Mouse (Mus musculus) lung, postnatal 25 days (tissue): ENCODE measurements at regions not wholly inside any gene's neighbourhood (a gene's known extent, or its start where the extent isn't known, plus 50 kb on each side); places are given as distances from the start of the nearest gene placed in this dataset.

ENCODE experiments used
- DNase-seq: peaks from one replicate; pipeline ENCODE4 v3.0.0; 2022; ENCODE audit warnings: low spot score

DNA sequence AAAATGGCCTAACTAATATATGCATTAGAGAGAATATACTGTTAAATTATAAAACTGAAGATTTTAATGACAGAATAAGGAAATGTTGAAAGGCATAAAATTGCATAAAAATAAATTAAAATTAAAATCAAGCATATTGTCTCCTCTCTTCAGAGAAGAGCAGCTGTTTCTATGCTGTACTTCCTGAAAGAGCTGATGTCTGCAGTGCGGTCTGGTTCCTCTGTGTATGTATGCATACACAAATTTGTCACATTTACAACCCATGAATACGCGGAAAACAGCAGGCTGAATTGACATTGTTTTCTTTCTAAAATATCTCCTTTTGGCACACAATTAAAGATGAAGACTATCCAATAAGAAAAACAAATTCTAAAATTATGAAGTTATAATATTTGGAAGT lies 278.5 kb downstream of the Olfr1505 start:
- no peak for DNase-seq

DNA sequence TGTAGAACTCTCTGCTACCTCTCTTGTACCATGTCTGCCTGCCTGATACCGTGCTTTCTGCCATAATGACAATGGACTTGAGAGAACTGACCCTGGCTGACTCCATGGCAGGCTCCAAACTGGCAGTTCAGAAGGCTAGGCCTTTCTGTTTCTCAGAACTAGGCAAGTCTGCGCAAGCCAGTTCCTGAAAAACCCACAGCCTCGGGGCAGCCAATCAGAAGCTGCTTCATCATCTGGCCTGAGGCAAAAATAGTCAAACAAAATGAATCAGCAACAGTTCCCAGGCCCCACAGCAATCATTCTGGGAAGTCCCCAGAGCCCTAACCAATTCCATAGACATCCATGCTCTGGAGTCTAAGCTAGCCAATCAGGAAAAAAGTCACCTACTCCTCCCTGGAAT lies 284.5 kb downstream of the Olfr1505 start:
- no peak for DNase-seq

DNA sequence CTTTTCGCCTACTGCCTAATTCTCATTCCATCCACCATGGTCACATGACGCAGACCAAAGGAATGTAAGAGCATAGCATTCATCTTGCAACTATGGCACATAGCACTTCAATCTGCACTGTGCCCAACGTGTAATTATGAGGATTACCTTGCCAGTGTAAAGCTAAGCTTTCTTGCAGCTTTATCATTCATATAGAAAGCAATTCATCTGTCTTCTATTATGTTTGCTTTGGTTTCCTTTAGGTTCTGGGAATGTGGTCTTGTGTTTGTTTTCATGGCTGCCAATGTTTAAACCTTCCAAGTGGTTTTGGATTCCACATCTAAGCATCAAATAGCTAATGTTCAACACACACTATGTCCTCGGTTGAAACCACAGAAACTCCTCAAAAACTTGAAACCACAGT lies 307.2 kb downstream of the Olfr1505 start:
- no peak for DNase-seq

DNA sequence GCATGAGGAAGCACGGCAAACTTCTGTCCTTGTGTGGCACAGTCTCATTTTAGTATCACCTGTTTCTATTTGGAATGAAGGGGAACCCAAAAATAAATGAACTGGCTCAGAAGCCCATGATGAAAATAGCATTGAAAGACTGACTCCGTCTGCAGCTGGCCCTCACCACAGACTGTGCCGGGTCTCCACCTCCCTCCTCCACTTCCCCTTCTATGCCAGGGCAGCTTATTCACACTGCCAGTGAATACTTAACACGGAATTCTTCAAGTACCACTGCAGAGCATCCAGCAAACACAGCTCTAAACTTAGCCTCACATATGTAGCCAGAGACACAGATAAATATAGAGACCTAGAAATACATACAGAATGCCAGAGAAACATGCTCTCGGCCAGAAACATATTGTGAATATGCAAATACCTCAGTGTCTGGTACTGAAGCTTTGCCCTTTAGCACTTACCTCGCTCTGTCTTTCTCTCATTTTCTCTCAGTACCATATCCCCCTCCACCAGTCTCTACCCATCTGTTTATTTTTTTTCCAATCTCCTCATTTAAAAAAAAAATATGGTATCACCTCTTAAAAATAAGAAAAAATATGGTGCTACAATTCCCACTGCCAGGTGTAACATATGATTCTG lies 311.8 kb downstream of the Olfr1505 start:
- DNase-seq: no peak

DNA sequence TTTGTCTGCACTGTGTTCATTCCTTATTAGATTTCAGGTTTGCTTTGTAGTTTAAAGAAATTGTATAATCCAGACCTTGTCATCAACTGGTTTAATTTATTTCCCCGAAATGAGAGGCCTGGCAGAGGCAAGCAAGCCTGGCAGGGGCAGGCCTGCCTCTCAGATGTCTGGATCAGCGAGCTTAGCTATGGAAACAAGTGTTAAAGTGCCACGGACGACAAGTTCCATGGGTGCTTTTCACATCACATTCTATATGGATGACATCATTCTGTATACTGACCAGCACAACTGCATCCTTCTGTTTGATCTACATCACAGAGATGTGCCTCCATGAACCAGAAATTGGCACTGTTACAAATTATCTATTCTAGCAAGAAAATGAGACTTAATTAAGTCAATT lies 312.5 kb downstream of the Olfr1505 start:
- DNase-seq: no peak

DNA sequence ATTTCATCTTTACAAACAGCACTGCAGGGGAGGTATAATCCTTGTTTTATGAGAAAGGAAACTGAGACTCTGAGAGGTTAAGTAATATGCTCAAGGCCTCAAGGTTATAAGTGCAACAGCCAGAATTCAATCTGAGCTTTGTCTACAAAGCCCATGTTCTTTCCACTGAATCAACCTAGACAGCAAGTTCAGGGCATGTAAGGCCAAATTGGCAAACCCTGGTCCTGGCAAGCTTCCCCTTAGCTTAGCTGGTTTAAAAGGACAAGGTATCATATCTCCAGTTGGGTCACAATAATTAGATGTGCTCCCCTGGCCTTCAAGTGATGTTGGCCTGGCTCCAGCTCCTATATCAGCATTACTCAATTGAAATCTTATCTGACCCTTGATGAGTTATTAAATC lies 313.2 kb downstream of the Olfr1505 start:
- peak; percentile 1 for DNase-seq

DNA sequence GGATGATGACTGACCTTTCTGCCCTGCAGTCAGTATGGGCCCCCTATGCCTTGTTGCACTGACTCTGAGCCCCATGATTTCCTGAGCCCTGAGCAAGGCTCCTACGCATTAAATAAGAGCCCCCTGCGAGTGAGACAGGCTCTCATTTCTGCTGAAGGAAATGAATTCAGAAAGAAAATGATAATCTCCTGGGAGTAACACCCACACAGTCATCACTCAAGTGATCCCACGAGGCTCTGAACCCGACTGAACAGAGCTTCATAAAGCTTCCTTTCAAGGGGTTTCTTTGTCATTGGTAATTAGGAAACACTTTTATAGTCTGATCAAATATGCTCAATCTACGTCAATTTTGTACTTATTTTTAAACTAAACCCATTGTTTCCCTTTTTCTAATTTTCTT lies 330.2 kb downstream of the Olfr1505 start:
- no peak for DNase-seq

DNA sequence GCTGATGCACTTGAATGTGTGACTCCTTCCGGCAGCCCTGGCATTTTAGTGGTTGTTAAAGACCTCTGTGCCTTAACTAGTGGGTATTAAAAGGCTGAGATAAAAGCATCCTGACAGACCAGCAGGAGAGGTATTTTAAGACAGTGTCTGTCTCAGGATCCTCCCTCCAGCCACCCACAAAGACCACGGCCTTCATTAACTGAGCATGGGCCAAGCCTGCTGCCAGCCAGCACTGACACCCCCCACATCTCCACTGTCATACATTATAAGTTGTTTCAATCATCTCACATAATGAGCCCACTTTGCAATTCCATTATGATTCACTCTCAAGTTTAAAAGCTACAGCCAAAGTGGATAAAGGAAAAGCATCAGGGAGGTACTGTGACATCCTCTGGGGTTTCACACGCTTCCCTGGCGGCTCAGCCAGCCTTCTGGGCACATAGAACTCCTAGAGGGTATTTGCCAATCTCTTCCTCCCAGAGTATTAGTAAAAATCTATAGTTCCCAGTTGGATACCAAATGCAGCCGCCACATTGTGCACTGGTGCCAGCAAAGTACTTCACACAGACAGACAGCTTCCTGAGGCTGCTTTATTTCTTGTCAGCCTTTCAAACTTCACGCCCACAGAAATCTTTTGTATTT lies 333.8 kb downstream of the Olfr1505 start:
- DNase-seq: no peak

DNA sequence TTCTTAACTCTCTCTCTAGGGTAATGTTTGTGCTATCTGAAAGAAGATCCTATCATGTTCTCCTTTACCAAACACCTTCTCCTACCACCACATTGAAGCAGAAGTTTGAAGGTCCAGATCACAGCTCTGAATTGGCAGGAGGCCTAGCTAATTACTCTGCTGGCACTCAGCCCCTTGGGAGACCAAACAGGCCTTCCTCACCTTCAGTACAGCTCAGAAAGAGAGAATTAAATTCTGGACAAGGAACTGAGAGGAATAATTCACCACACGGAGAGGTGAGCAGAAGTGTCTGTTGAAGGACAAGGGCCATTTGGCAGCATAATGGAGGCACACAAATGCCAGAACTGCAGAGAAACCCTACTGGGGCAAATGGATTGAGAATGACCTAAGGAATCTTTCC lies 334.6 kb downstream of the Olfr1505 start:
- no peak for DNase-seq

DNA sequence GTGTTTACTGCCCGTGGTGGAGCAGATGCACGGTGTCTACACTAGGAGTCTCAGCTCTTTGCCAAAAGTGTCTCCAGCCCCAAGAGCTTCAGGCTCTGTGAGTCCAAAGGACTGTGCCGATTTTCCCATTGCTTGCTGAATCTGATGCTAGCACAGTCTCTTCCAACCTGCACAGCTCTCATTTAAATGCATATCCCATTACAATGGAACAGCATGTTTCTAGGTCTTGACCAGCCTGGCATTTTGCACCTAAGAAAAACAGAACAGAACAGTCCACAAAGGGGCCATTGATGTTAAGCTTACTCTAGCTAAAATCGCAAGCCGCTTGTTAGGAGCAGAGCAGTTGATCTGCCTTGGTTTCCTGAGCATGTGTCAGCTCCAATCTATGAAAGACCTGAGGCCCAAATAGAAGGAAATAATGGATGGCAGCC lies 339.2 kb downstream of the Tle4 start:
- no peak for DNase-seq

DNA sequence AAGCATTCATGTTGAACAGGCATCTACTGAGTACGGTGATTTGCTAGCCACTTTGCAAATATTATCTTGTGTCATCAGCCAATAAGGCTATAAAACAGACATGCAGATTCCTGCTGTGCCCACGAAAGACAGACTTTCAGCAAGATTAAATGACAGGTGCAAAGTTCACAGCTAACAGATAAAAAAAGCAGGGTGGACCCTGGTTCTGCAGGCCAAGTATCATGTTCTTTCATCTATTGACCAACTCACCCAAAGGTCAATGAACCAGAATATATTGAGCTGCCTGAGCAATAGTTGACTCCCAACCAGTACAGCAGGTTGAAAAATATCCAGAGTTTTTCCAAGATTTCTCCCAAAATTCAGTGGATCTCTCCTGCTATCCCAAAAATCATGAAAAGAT lies 338.6 kb downstream of the Tle4 start:
- no peak for DNase-seq

DNA sequence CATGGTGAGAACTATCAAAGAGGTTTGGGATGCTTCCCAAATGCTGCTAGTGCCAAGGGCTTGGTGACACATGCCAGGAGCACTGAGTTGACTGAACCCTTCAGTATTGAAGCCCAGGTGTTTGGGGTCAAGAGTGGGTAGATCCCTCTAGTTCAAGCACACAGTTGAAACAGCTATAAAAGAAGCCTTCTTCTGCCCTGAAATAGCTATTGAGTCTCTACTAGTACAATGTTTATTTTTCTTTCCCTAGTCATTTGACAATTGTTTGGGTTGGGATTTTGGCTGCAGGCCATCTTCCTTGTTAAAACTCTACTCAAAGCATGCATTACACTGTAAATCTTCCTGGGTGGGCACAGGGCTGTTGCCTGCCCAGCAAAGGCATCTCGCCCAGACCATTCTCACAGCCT lies 308.5 kb downstream of the Tle4 start:
- DNase-seq: no peak

DNA sequence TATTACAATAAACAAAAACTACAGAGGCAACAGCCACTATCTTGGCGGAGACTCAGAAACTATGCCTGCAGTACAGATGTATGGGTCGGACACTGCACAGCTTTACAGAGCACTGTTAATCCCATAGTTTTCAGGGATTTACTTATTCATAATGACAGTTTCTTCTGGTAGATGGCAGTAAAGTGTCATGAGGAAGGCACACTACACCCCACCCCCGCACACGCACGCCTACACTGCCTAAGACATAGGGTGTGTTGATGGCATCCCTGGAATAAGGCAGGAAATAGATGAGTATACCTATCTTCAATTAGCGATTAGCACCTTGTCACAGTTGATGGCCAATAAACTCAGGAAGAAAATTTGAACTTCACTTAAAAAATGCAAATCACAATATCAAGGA lies 306.9 kb downstream of the Tle4 start:
- DNase-seq: no peak

DNA sequence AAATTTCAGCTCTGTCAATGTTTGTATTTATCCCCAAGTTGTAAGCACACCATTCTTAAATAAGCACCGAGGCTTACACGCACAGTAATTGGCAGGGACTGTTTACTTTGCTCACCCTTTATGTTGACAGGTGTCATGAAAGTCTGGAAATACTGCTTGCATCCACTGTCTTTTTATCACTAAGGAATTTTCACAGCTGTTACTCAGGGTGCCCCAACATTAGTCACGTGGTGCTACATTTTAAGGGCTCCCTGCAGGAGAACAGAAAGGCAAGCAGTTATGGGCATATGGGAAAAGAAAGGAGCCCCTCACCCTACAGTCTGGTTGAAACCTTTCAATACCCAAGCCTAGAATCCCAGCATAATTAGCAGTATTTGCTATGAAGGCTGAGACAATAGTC lies 304.7 kb downstream of the Tle4 start:
- DNase-seq: no peak

DNA sequence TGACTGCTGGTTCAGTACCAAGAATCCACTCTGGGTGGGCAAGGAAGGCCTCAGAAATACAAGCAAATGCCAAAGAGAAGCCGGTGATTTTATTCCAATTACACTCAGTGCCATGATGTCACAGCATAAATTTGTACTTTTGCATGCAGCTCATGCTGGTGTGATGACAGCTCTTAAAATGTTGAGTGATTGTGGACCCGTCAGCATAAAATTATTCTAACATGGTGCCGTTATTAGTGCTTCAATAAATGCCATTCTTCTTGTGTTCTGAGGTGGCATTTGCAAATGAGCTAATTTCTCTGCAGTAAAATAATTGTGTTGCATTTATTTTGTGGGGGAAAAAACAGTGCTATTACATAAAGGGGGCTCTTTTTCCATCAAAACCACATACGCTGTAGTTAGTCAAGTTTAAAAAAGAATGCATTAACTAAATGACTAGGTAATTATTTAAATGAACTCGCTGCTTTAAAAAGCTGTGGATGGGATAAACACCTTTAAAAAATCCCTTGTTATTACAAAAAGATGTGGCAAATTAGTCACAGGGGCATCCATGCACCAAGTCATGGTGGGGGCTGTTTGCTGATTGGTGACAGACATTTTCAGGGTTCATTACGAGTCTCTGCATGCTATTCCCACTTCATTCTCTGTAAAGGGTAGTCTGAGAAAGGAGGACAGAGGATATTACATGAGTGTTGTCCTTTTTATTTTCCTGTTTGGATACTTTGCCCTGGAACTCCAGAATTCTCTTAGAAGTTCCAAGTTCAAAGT lies 296.5 kb downstream of the Tle4 start:
- DNase-seq: no peak

DNA sequence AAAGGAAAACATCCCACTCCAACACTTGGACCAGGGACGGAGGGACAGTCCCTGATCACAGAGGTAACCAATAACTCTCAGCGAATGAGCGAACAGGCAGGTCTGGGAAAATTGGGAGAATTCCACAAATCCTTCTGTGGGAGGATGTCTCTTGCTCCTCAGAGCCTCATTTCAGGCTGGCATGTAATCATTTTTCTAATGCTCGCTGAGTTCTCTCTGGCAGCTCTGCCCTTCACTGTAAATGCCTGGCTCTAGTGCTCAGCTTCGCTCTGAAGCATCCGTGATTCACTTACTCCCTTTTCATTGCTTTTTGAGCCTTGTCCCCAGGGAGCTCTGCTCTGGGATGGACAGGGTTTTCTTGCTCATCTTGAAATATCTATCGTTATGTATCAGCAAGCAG lies 283.6 kb downstream of the Tle4 start:
- DNase-seq: no peak

DNA sequence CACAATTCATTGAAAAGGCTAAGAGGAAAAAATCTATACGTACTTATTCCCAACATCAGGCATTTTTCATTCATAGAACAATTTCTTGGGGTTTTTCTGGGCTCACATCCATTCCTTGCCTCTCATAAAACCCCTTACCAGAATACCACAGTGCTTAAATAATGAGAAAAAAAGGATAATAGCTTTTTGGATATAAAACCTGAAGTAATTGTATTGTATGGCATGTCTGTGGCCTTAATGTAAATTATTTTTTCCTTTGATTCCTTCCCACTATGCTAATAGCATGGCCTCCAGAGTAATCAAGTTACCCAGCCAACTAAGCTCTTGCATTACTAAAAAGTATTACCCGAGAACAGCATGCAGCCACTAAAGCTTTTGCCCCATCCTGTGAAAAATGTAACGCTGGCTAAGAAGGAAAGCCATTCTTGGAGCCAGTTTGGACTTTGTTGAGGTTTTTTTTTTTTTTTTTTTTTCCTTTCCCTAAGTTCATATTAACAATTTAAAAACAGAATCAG lies 278.1 kb downstream of the Tle4 start:
- DNase-seq: no peak

DNA sequence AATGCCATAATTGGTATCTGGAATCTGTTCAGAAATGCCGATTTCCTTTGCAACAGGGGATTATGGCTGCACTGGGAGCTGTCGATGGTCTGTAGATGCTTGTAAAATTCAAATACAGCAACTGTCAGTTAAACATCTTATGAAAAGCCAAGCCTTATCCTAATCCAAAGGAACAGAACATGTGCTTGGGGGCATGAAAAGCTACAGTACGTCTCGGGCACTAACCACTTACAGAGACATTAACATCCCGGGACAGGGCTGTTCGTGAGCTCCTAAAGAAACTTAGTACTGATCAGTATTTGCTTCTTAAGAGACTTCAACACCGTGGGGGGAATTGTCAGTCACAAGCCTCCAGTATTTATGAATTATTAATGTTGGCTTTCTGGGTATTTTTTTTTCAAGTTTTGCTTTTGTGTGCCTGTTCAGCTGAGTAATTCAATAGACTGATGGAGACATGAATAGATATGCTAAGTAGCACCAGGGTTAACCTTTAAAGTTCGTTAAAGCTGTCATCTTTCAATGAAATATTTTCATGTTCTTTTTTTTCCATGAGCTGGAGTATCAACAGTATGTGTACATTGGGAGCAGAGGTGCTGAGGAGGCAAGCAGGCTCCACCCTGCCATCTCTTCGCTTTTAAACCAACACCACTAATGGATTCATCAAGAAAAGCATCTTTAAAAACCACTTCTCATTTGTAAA lies 272.3 kb downstream of the Tle4 start:
- no peak for DNase-seq

DNA sequence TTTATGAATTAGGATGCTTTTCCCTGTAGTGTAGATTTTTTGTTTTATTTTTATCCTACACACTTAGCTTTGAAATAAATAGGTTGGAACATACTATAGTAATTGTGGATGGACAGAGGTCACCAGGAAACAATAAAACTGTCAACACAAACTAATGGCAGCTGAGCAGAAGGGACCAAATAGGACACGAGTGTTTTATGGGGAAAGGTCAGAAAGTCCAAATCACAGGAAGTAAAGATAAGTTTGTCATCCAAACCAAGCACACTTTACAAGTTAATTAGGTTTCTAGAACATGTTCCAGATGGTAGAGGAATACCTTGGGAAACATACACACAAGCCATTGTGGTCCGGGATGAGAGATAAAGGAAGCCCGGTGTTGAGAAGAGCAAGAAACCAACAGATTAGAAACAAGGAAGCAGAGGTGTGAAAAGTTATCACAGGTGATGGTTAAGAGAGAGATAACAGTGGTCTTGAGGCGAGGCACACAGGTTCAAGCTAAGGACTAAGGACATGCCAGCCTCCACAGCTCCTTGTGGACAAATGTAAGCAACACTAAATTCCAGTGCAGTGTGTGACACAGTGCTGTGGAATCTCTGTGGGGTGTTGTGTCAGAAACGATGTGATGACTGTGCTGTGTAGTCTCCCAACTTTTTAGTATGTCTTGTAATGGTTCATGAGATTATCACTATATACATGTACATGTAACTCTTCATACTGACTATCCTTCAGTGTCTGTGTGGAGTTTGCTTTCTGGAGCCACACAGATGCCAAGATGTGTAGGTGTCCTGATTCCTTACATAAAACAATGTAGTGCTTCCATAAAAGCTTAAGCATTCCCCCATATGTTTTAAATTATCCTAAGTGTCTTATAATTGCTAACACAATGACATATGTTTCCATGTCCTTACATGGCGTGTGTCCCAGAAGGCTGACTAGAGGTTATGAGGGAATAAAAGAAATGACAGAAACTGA lies 264.5 kb downstream of the Tle4 start:
- no peak for DNase-seq

DNA sequence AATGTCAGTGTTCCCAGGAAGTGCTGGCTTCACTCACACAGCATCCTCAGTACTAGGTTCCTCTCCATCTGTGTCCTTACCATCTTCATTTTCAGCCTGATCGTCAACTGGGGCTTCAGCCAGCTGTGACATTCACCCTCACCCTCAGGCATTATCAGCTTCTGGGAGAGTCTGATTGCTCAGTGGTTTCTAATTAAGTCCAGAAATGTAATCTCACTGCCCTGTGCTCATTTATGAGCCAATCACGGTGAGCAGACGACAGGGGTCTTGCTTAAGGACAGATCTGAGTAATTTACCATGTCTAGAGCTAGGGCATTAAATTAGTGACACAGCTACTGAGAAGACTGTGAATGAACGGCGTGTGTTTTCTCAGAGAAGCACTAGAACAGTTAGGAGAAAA lies 260.8 kb downstream of the Tle4 start:
- no peak for DNase-seq

DNA sequence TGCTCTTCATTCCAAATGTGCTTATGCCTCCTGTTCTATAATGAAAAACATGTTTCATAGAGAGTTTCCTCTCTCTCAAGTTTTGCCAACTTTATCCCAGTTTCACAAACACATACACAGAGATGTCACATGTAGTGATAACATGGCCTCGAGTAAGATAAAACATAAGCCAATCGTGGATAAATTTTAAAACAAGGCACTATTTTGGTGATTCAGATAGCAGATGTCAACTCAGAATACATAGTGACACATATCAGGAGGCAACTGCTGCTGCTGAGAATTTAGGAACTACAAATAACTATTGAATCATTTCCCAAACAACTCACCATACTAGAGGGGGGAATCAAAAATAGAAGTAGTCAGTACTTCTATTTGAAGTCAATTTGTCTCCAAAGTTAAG lies 257.1 kb downstream of the Tle4 start:
- no peak for DNase-seq
